Mouse (Mus musculus): ENCODE measurements around the gene Focad.

DNA sequence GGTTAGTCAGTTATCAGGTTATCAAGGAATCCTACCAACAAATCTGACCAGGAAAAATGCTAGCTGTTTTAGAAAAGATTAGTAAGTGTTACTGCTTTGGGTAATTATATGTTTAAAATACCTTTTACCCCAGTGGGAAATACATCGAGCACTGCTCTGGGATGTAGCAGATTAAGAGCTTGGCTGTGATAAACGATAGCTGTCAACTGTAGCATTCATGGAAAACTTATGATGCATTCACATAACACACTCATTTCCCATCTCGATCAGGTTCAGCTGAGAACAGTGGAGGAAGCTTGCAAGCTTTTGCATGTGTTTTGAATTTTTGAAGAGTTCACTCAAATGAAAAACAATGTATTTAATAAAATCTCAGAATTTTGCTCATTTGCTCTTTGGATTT lies 14.2 kb downstream of the Focad start:
- TF ChIP-seq POLR2A (IDR thresholded peaks at IDR 0.05; ENCODE audit: control insufficient read depth, extremely low read depth, insufficient read depth, low read length, poor library complexity): no peak
- TF ChIP-seq CTCF (IDR thresholded peaks at IDR 0.05; ENCODE audit: borderline replicate concordance, control insufficient read depth, extremely low read depth, insufficient read depth, low read length, poor library complexity): no peak
